8 mouse cellular contexts compared by ENCODE assay signal in the genomic region with DNA sequence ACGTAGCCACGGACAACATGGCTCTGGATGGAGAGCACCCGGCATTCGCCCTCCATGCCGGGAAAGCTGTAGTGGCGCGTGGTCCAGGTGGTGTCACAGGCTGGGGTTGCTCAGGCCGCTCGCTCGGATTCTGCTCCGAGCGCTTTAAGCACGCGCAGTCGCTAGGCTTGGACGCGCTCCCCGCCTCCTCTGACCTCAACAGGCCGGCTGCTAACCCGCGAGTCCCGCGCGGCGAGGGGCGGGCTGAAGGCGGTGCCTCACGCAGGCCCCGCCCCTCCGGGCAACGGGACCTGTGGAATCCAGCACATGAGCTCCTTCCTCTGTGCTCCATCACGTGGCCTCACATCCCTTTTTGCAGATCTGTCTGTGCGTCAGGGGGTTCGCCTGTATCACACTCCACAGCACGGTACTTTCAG. TPM values are rescaled to one million over a fixed set of nuclear protein-coding genes. Genes with fewer than 3 reads are reported as not detected.
A peak's percentile ranks its signal among the peaks of the same experiment; 100 is the strongest.
DNase-seq lines count a peak whose midpoint lies in the region; ATAC-seq lines count a peak whose summit lies in the region.

A gene (minus strand): TSS at position 184 of the 416 bp plus-strand sequence.

- H3K36me3 ChIP-seq in hindbrain, embryonic 11.5 days (ENCODE audit: control insufficient read depth, insufficient read depth, low read length): no peaks in the 10 kb centered on the region

- DNase-seq in MN1 (ENCODE audit: low spot score): peak; percentile 96
- peak; percentile 97 for DNase-seq in cerebellum, adult 9-10 months
- DNase-seq in frontal cortex, adult 2 months (ENCODE audit: extremely low spot score in 1 of 2, low spot score in 1 of 2): peak; percentile 94
- DNase-seq in hindbrain, embryonic 11.5 days (ENCODE audit: low spot score): peak; percentile 92
- DNase-seq in layer of hippocampus, postnatal 10 days (ENCODE audit: low spot score in 2 of 2): peak; percentile 85 to 93
- DNase-seq in lung, postnatal 10 days: peak; percentile 94
- DNase-seq in ovary, postnatal 36 days (ENCODE audit: low spot score): peak; percentile 95
- peak; percentile 97 for DNase-seq in thymus, postnatal 25 days

- WGBS in hindbrain, embryonic 11.5 days: 0% methylated on average over 35 of the region's 35 CpGs

- H3K27me3 ChIP-seq in hindbrain, embryonic 11.5 days (ENCODE audit: control insufficient read depth, insufficient read depth, low read length): no peaks in the 10 kb centered on the region

- H3K4me2 ChIP-seq in hindbrain, embryonic 11.5 days (replicated peaks; ENCODE audit: low read depth, low read length): peak within 1 kb of the TSS; percentile 99

- H3K4me3 ChIP-seq in hindbrain, embryonic 11.5 days (ENCODE audit: low read depth, low read length): peak within 1 kb of the TSS; percentile 59

- ATAC-seq in hindbrain, embryonic 11.5 days (ENCODE audit: low FRiP score): peak; percentile 92

- no peak within 1 kb of the TSS for H3K27ac ChIP-seq in hindbrain, embryonic 11.5 days (ENCODE audit: low read depth, low read length)

- peak within 1 kb of the TSS; percentile 57 for H3K9ac ChIP-seq in hindbrain, embryonic 11.5 days (ENCODE audit: low read depth, low read length)

- no peaks in the 10 kb centered on the region for H3K4me1 ChIP-seq in hindbrain, embryonic 11.5 days (replicated peaks; ENCODE audit: control insufficient read depth, insufficient read depth, low read length)

- H3K9me3 ChIP-seq in hindbrain, embryonic 11.5 days (ENCODE audit: control insufficient read depth, low read length): no peaks in the 10 kb centered on the region

RNA-seq across cellular contexts. Expression of the gene that starts here (rescaled TPM):
- 80.2 and 80.9 TPM in 2 replicates for polyA plus RNA-seq in frontal cortex, adult 2 months (2012; rRNA removed)
- 6.8 TPM in 2 replicates for polyA plus RNA-seq in hindbrain, embryonic 11.5 days (2014; fragmentation: Nextera tagmentation; extraction: Ambion mirVana)
- 10 to 100 TPM; 57.3 to 58.6 TPM for total RNA-seq in layer of hippocampus, postnatal 10 days (2021)

Comparison
In these comparisons a context has a peak if more than half of its experiments do, and no peak if none do; other contexts are left out.
1. RNA of the gene that starts here (polyA plus RNA-seq): 80.2 to 80.9 TPM in frontal cortex, adult 2 months; 6.8 TPM in hindbrain, embryonic 11.5 days; every median in the first group is over 10 times any median in the second.
2. Peak in every context shown above with its lines, with median percentiles within 50 percentile points of each other: DNase-seq.